Mouse (Mus musculus): ENCODE data around the gene Cfap157. TPM values are rescaled to one million over a fixed set of nuclear protein-coding genes. Genes with fewer than 3 reads are reported as not detected.

Gene Cfap157
- not detected for total RNA-seq (2023)

DNA sequence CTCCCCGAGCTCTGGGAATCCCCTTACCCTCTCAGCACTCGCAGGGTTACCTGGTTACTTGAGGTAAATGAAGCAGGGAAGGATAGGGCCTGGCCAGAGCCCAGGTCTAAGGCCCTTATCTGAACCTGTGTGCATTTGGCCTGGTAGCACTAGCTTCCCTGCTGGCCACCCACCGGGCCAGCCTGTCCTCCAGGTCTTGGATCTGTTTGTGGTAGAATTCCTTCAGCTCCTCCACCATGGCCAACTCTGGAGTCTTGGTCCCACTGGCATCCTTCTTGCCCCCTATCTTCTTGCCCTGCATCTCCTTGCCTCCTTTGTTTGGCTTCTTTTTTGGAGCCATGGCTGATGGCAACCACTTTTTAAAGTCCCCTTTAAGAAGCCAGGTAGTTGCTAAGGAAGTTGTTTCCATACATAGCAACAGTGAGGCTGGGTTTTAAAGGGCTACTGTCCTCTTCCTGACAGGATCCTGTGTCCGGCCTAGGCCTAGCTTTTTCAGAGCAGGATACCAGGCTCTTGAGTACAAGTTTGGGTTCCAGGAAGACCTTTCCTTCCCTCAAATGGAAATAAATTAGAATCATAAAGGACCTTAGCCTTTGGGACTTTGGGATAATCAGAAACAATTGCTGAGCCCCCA lies at the start of gene Cfap157:
Gene Cfap157 (minus strand): TSS at position 381 of the 634 bp plus-strand sequence.

DNA sequence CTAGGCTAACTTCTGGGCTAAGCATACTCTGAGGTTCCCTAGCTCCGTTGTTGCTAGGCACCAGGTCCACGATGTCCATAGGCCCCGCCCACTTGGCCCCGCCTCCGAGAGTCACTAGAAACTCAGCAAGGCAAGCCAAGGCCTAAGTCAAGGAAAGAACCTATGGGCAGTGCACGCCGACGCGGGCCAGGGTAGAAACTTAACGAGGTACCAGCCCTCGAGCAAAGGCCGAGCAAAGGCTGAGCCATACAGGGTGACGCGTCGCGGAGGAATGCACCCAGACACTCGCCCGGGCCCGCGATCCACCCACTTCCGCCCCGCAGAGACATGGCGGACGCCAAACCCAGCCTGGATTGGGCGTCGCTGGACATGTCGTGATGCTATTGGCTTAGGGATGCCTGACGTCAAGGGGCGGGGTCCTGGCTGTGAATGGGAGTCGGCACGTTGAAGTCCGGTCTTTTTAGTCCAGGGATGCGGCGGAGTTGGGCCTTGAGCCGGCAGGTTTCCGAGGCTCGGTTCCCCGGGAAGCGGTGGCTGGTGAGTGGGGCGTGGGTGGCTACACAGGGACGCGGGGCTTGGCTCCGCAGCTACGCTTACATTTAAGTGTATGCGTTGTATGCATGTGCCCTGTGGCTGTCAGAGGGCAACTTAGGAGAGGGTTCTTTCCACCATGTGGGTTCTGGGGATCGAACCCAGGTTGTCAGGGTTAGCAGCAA lies 8.7 kb downstream of the Cfap157 start, which contains the start of the genes Ttc16 and Ptrh1:
Gene Ttc16 (minus strand): TSS at position 275 of the 716 bp plus-strand sequence.
Gene Ptrh1 (plus strand): TSS at position 428 of the 716 bp plus-strand sequence.

GRCm38 (mm10) chr2:32757056-32757845 lies 27.0 kb downstream of the Cfap157 start, which contains the start of gene Tor2a:
Gene Tor2a, plus strand, starts transcription at chr2:32757234.

DNA sequence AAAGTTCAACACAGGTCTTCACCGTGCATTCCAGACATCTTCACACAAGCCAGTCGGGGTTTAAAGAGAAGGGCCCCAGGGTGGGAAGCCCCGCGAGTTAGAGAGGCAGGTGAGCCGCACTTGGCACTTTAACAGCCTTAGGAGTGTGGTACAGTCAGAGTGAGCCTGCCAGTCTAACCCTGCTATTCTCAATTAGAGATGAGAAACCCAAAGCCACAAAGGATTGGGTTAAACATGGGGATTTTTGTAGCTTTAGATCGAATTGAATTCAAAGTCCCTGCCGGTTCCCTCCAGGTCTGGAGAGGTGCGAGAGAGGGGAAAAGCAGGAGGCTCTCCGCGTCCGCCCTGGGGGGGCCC lies 43.3 kb downstream of the Cfap157 start, which contains the start of gene 6330409D20Rik:
Gene 6330409D20Rik (minus strand): TSS at position 101 of the 357 bp plus-strand sequence.

Other genes starting within 250 kb of the Cfap157 start
- gene Fam102a, start 249.1 kb downstream of the Cfap157 start, total RNA-seq (2023), result 10 to 100 TPM; 13.9 to 14.1 TPM
- 10 to 100 TPM; 49.9 to 51.1 TPM for gene Dpm2, start 213.6 kb downstream of the Cfap157 start, total RNA-seq (2023)
- under 1 TPM; 0.77 to 0.96 TPM for gene Pip5kl1, start 209.6 kb downstream of the Cfap157 start, total RNA-seq (2023)
- gene 9430097D07Rik, start 208.7 kb downstream of the Cfap157 start, total RNA-seq (2023), result not detected
- gene St6galnac4, start 197.3 kb downstream of the Cfap157 start, total RNA-seq (2023), result 10 to 100 TPM; 13.1 to 14.0 TPM
- 10 to 100 TPM; 14.3 to 19.2 TPM for gene St6galnac6, start 184.7 kb downstream of the Cfap157 start, total RNA-seq (2023)
- under 1 TPM; 0.59 to 0.71 TPM for gene Ak1, start 162.7 kb downstream of the Cfap157 start, total RNA-seq (2023)
- 10 to 100 TPM; 11.2 to 14.1 TPM for gene Eng, start 137.8 kb downstream of the Cfap157 start, total RNA-seq (2023)
- gene Fpgs, start 80.3 kb downstream of the Cfap157 start, total RNA-seq (2023), result 10 to 100 TPM in 1 of 2 experiments, 1 to 10 TPM in 1; 8.6 to 14.7 TPM
- gene Cdk9, start 71.4 kb downstream of the Cfap157 start, total RNA-seq (2023), result 100 to 1,000 TPM; 122 to 147 TPM
- 100 to 1,000 TPM; 210 to 224 TPM for gene Sh2d3c, start 63.4 kb downstream of the Cfap157 start, total RNA-seq (2023)
- not detected for gene 6330409D20Rik, start 43.4 kb downstream of the Cfap157 start, total RNA-seq (2023)
- gene Tor2a, start 27.2 kb downstream of the Cfap157 start, total RNA-seq (2023), result 10 to 100 TPM; 17.1 to 21.4 TPM
- gene Ttc16, start 8.8 kb downstream of the Cfap157 start, total RNA-seq (2023), result not detected
- 1 to 10 TPM; 1.7 TPM for gene Ptrh1, start 8.6 kb downstream of the Cfap157 start, total RNA-seq (2023)
- gene Stxbp1, start 62.8 kb upstream of the Cfap157 start, total RNA-seq (2023), result 1 to 10 TPM in 1 of 2 experiments, under 1 TPM in 1; 0.86 to 1.3 TPM
- 10 to 100 TPM; 20.2 to 26.0 TPM for gene Fam129b, start 91.7 kb upstream of the Cfap157 start, total RNA-seq (2023)
- 100 to 1,000 TPM; 152 to 181 TPM for gene Rpl12, start 177.1 kb upstream of the Cfap157 start, total RNA-seq (2023)
- 10 to 100 TPM; 25.7 to 38.1 TPM for gene Lrsam1, start 177.2 kb upstream of the Cfap157 start, total RNA-seq (2023)
- 1 to 10 TPM; 4.5 to 8.4 TPM for gene Slc2a8, start 197.7 kb upstream of the Cfap157 start, total RNA-seq (2023)

Measured in neutrophil, adult 83 days (primary cell).